Mouse (Mus musculus) neural tube, embryonic 14.5 days (tissue): ENCODE results near the gene Usp43. TPM values are rescaled to one million over a fixed set of nuclear protein-coding genes. Genes with fewer than 3 reads are reported as not detected.

Experiments used
- ATAC-seq: fragments of 200-750 bp; cut with Nextera tagmentation; 2 replicates; pipeline ENCODE4 v1.8.0; 2017; ENCODE audit warnings: low read depth, mild to moderate bottlenecking, moderate TSS enrichment, moderate library complexity
- H3K27ac ChIP-seq: fragments of 300-500 bp; sonication (generic); 2 replicates; pipeline ENCODE4 v1.5.1; 2014; ENCODE audit warnings: low read depth, mild to moderate bottlenecking, control low read depth, low read length, moderate library complexity, mixed read lengths
- H3K27me3 ChIP-seq: fragments of 300-500 bp; sonication (generic); 2 replicates; pipeline ENCODE4 v1.6.1; 2014; ENCODE audit warnings: low read length; ENCODE audit not compliant: control insufficient read depth, insufficient read depth
- H3K36me3 ChIP-seq: fragments of 300-500 bp; sonication (generic); 2 replicates; pipeline ENCODE4 v1.6.1; 2014; ENCODE audit warnings: low read length, mixed read lengths; ENCODE audit not compliant: control insufficient read depth, insufficient read depth
- H3K4me1 ChIP-seq: fragments of 300-500 bp; sonication (generic); 2 replicates; pipeline ENCODE4 v1.6.1; 2014; ENCODE audit warnings: low read length; ENCODE audit not compliant: control insufficient read depth, insufficient read depth
- H3K4me2 ChIP-seq: fragments of 300-500 bp; sonication (generic); 2 replicates; pipeline ENCODE4 v1.6.1; 2014; ENCODE audit warnings: mild to moderate bottlenecking, low read depth, low read length, control low read depth
- H3K4me3 ChIP-seq: fragments of 300-500 bp; sonication (generic); 2 replicates; pipeline ENCODE4 v1.5.1; 2014; ENCODE audit warnings: low read depth, low read length, control low read depth, mixed read lengths
- H3K9ac ChIP-seq: fragments of 300-500 bp; sonication (generic); replicated peaks from 2 replicates; pipeline ENCODE4 v1.6.1; 2014; ENCODE audit warnings: low read depth, mild to moderate bottlenecking, control low read depth, low read length, mixed read lengths
- H3K9me3 ChIP-seq: fragments of 300-500 bp; sonication (generic); 2 replicates; pipeline ENCODE4 v1.6.1; 2016; ENCODE audit warnings: low read length; ENCODE audit not compliant: control insufficient read depth
- WGBS: fragments of 180-500 bp; shearing (Covaris S2); extraction: QIAGEN DNeasy Blood & Tissue Kit; methylation state at CpG from one replicate; pipeline ENCODE4 v1.1.7; 2014; 5-methylcytosine and 5-hydroxymethylcytosine counted together
- polyA plus RNA-seq: library from polyadenylated mRNA; unstranded; fragments of >200 nt; fragmentation: Nextera tagmentation; extraction: Ambion mirVana; gene quantifications from 2 replicates; pipeline ENCODE4 v1.2.1, GENCODE M21; 2014

Usp43 gene
- polyA plus RNA-seq, 1 experiment from 2014 or later, result 0.72 TPM

GRCm38 (mm10) chr11:67835408-67836078, 86.4 kb downstream of the Usp43 start:
- ATAC-seq, result no peak
- no peak overlapping the region for H3K9ac ChIP-seq

GRCm38 (mm10) chr11:67831820-67832219, 90.1 kb downstream of the Usp43 start:
- H3K36me3 ChIP-seq, result no peaks in the 10 kb centered on the region
- no peaks in the 10 kb centered on the region for H3K27me3 ChIP-seq
- H3K4me1 ChIP-seq, result no peaks in the 10 kb centered on the region
- H3K9me3 ChIP-seq, result no peaks in the 10 kb centered on the region
- no peak overlapping the region for H3K27ac ChIP-seq
- no peak overlapping the region for H3K9ac ChIP-seq
- no peak overlapping the region for H3K4me3 ChIP-seq
- no peak overlapping the region for H3K4me2 ChIP-seq
- WGBS, result 81% methylated on average over 5 of the region's 5 CpGs
- ATAC-seq, result no peak

More at GRCm38 (mm10) chr11:67835408-67836078, 86.4 kb downstream of the Usp43 start:
- Histone ChIP-seq H3K9me3 (no peaks in the 10 kb centered on the region), H3K27me3 (no peaks in the 10 kb centered on the region), H3K36me3 (no peaks in the 10 kb centered on the region), H3K4me2 (no peak overlapping the region), H3K27ac (no peak overlapping the region), H3K4me1 (no peaks in the 10 kb centered on the region), H3K4me3 (no peak overlapping the region)
- 93% methylated on average over 10 of the region's 10 CpGs for WGBS

GRCm38 (mm10) chr11:67829530-67829929, 92.4 kb downstream of the Usp43 start:
- 85% methylated on average over 6 of the region's 6 CpGs for WGBS

GRCm38 (mm10) chr11:67828360-67829059, 93.4 kb downstream of the Usp43 start:
- no peaks in the 10 kb centered on the region for H3K36me3 ChIP-seq

More at GRCm38 (mm10) chr11:67829530-67829929, 92.4 kb downstream of the Usp43 start:
- Histone ChIP-seq H3K9ac (no peak overlapping the region), H3K27ac (no peak overlapping the region), H3K27me3 (no peaks in the 10 kb centered on the region), H3K9me3 (no peaks in the 10 kb centered on the region), H3K36me3 (no peaks in the 10 kb centered on the region), H3K4me1 (no peaks in the 10 kb centered on the region), H3K4me3 (no peak overlapping the region), H3K4me2 (no peak overlapping the region)
- ATAC-seq, result no peak

GRCm38 (mm10) chr11:67821560-67821959, 100.4 kb downstream of the Usp43 start:
- no peaks in the 10 kb centered on the region for H3K36me3 ChIP-seq
- H3K9ac ChIP-seq, result no peak overlapping the region
- no peaks in the 10 kb centered on the region for H3K27me3 ChIP-seq
- H3K4me3 ChIP-seq, result no peak overlapping the region
- no peaks in the 10 kb centered on the region; the same call in 1 of the 2 replicates for H3K4me1 ChIP-seq
- no peak overlapping the region for H3K27ac ChIP-seq
- H3K4me2 ChIP-seq, result no peak overlapping the region
- ATAC-seq, result no peak
- no peaks in the 10 kb centered on the region for H3K9me3 ChIP-seq
- WGBS, result 91% methylated on average over 6 of the region's 6 CpGs

More at GRCm38 (mm10) chr11:67828360-67829059, 93.4 kb downstream of the Usp43 start:
- 52% methylated on average over 12 of the region's 12 CpGs for WGBS
- Histone ChIP-seq H3K27me3 (no peaks in the 10 kb centered on the region), H3K9me3 (no peaks in the 10 kb centered on the region), H3K4me2 (no peak overlapping the region), H3K9ac (no peak overlapping the region), H3K27ac (no peak overlapping the region), H3K4me3 (no peak overlapping the region), H3K4me1 (no peaks in the 10 kb centered on the region)
- ATAC-seq, result no peak

- Histone ChIP-seq H3K9ac (no peak overlapping the region), H3K27ac (no peak overlapping the region), H3K4me1 (no peaks in the 10 kb centered on the region; the same call in 1 of the 2 replicates), H3K4me3 (no peak overlapping the region), H3K36me3 (no peaks in the 10 kb centered on the region), H3K27me3 (no peaks in the 10 kb centered on the region), H3K4me2 (no peak overlapping the region), H3K9me3 (no peaks in the 10 kb centered on the region)
- 27% methylated on average over 4 of the region's 4 CpGs for WGBS
- peak; percentile 17; the same call in 1 of the 2 replicates for ATAC-seq
Observed at GRCm38 (mm10) chr11:67820221-67820620, 101.7 kb downstream of the Usp43 start.

- ATAC-seq, result no peak
- H3K9ac ChIP-seq, result 0 out of 2 replicates have a peak overlapping the region, but pooled peaks have one; percentile 21
- H3K4me1 ChIP-seq, result no peaks in the 10 kb centered on the region; the same call in 1 of the 2 replicates
- H3K27ac ChIP-seq, result no peak overlapping the region
- H3K4me3 ChIP-seq, result no peak overlapping the region
- 20% methylated on average over 5 of the region's 5 CpGs for WGBS
- no peaks in the 10 kb centered on the region for H3K36me3 ChIP-seq
- no peaks in the 10 kb centered on the region for H3K9me3 ChIP-seq
- H3K4me2 ChIP-seq, result peak overlapping the region; percentile 29; the same call in 1 of the 2 replicates
- no peaks in the 10 kb centered on the region for H3K27me3 ChIP-seq
Observed at GRCm38 (mm10) chr11:67819604-67820003, 102.3 kb downstream of the Usp43 start.

- H3K9me3 ChIP-seq, result no peaks in the 10 kb centered on the region
- no peak overlapping the region for H3K27ac ChIP-seq
- H3K36me3 ChIP-seq, result no peaks in the 10 kb centered on the region
- WGBS, result 80% methylated on average over 6 of the region's 6 CpGs
- H3K4me2 ChIP-seq, result no peak overlapping the region
- ATAC-seq, result no peak
- no peak overlapping the region for H3K9ac ChIP-seq
- no peaks in the 10 kb centered on the region for H3K27me3 ChIP-seq
- no peak overlapping the region for H3K4me3 ChIP-seq
- no peaks in the 10 kb centered on the region for H3K4me1 ChIP-seq
Observed at GRCm38 (mm10) chr11:67811535-67811934, 110.4 kb downstream of the Usp43 start.

- H3K4me1 ChIP-seq, result no peaks in the 10 kb centered on the region
- no peak for ATAC-seq
- H3K27ac ChIP-seq, result no peak overlapping the region
- no peak overlapping the region for H3K4me2 ChIP-seq
- H3K9ac ChIP-seq, result no peak overlapping the region
- WGBS, result 65% methylated on average over 5 of the region's 5 CpGs
- H3K36me3 ChIP-seq, result no peaks in the 10 kb centered on the region
- no peaks in the 10 kb centered on the region for H3K9me3 ChIP-seq
- no peaks in the 10 kb centered on the region for H3K27me3 ChIP-seq
- no peak overlapping the region for H3K4me3 ChIP-seq
Observed at GRCm38 (mm10) chr11:67808051-67808450, 113.9 kb downstream of the Usp43 start.
